Mouse (Mus musculus) heart, embryonic 15.5 days (tissue): ENCODE measurements around the gene Gm11213. TPM values are rescaled to one million over a fixed set of nuclear protein-coding genes. Genes with fewer than 3 reads are reported as not detected.

Experiments
- polyA plus RNA-seq: library from polyadenylated mRNA; unstranded; fragments of >200 nt; fragmentation: Nextera tagmentation; extraction: Ambion mirVana; gene quantifications from 2 replicates; pipeline ENCODE4 v1.2.1, GENCODE M21; 2015

Gene Gm11213
- polyA plus RNA-seq, 1 experiment from 2014 or later = not detected

Other genes with a start within 250 kb of the Gm11213 start
- gene Orm3, start 249.1 kb downstream of the Gm11213 start, polyA plus RNA-seq = not detected in 2 replicates
- gene Orm2, start 242.8 kb downstream of the Gm11213 start, polyA plus RNA-seq = not detected in 2 replicates
- 2.3 and 6.1 TPM in 2 replicates for gene Akna, start 201.9 kb downstream of the Gm11213 start, polyA plus RNA-seq
- 1.9 and 2.6 TPM in 2 replicates for gene Whrn, start 109.3 kb downstream of the Gm11213 start, polyA plus RNA-seq
- 214 and 229 TPM in 2 replicates for gene Atp6v1g1, start 60.5 kb downstream of the Gm11213 start, polyA plus RNA-seq
- 4.4 and 5.6 TPM in 2 replicates for gene Tmem268, start 46.5 kb downstream of the Gm11213 start, polyA plus RNA-seq
- not detected in 2 replicates for gene Tex48, start 17.2 kb upstream of the Gm11213 start, polyA plus RNA-seq
- not detected in 2 replicates for gene Gm11214, start 58.1 kb upstream of the Gm11213 start, polyA plus RNA-seq
- 0.06 and 0.14 TPM in 2 replicates for gene Tnfsf15, start 139.9 kb upstream of the Gm11213 start, polyA plus RNA-seq